Mouse (Mus musculus): ENCODE measurements around the gene Vps33a.

DNA sequence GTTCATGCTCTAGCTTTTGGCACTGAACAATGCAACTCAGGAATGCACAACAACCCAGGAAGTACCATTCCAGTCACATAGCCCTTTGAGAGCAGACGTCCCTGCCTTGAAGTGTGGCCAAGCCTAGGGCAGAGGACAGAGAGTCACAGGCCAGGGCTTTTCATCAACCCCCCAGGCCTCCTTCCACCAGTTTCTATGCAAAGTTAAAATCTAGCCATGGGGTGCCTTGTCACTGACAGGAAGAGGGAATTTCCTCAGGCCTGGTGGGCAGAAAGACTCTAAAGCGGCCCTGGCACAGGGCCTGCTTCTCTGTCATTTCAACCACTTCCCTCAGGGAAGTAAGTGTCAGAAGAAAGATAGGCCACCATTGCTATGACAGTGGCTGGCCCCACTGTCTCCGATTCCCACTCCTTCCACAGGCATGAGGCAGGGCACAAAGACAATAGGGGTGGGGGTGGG, 34.4 kb upstream of the Vps33a start:
- TF ChIP-seq CTCF (IDR thresholded peaks at IDR 0.05; ENCODE audit: low read depth, low read length) = no peak
- TF ChIP-seq POLR2A (IDR thresholded peaks at IDR 0.05; ENCODE audit: borderline replicate concordance, low read depth, low read length) = no peak
